Mouse (Mus musculus) liver, embryonic 14.5 days (tissue): Measurements from ENCODE around the gene Zbtb7b. TPM values are rescaled to one million over a fixed set of nuclear protein-coding genes. Genes with fewer than 3 reads are reported as not detected.

Source experiments
- ATAC-seq: fragments of 200-750 bp; cut with Nextera tagmentation; 2 replicates; pipeline ENCODE4 v1.8.0; 2017; ENCODE audit warnings: moderate number of reproducible peaks, mild to moderate bottlenecking, moderate library complexity; ENCODE audit not compliant: insufficient read depth
- DNase-seq, 3 experiments: peaks; one replicate each; pipeline ENCODE4 v3.0.0-alpha.2; 2012 to 2013; ENCODE audit warnings: low read depth in 3 of 3, low spot score in 3 of 3
- H3K27ac ChIP-seq: fragments of 300-500 bp; sonication (generic); 2 replicates; pipeline ENCODE4 v1.5.1; 2014; ENCODE audit warnings: moderate library complexity, mild to moderate bottlenecking, control low read depth, inconsistent platforms
- H3K27me3 ChIP-seq: fragments of 300-500 bp; sonication (generic); 2 replicates; pipeline ENCODE4 v1.6.1; 2014; ENCODE audit warnings: mild to moderate bottlenecking, low read length, moderate library complexity; ENCODE audit not compliant: control insufficient read depth, insufficient read depth
- H3K36me3 ChIP-seq: fragments of 300-500 bp; sonication (generic); replicated peaks from 2 replicates; pipeline ENCODE4 v1.6.1; 2014; ENCODE audit warnings: low read depth; ENCODE audit not compliant: control insufficient read depth, insufficient read depth
- H3K4me1 ChIP-seq, 2 experiments: fragments of 200-500 bp in 1 of 2; fragments of 300-500 bp in 1 of 2; sonication (generic) in 1 of 2; replicated peaks; 2 replicates each; pipeline ENCODE4 v1.6.1; 2012 to 2014; ENCODE audit warnings: antibody characterized with exemption in 1 of 2, inconsistent platforms in 1 of 2, low read length in 1 of 2; ENCODE audit not compliant: control insufficient read depth in 2 of 2, insufficient read depth in 2 of 2
- H3K4me2 ChIP-seq: fragments of 300-500 bp; sonication (generic); 2 replicates; pipeline ENCODE4 v1.6.1; 2014; ENCODE audit warnings: low read depth, mild to moderate bottlenecking, control low read depth, moderate library complexity
- H3K4me3 ChIP-seq, 2 experiments: fragments of 200-500 bp in 1 of 2; fragments of 300-500 bp in 1 of 2; sonication (generic) in 1 of 2; 2 replicates each; pipeline ENCODE4 v1.5.1; 2012 to 2014; ENCODE audit warnings: low read depth in 2 of 2, low read length in 2 of 2, mild to moderate bottlenecking in 2 of 2, control low read depth in 1 of 2, inconsistent platforms in 1 of 2, moderate library complexity in 1 of 2; ENCODE audit not compliant: insufficient read depth in 1 of 2
- H3K9ac ChIP-seq: fragments of 300-500 bp; sonication (generic); replicated peaks from 2 replicates; pipeline ENCODE4 v1.6.1; 2014; ENCODE audit warnings: mild to moderate bottlenecking, control low read depth, moderate library complexity
- H3K9me3 ChIP-seq: fragments of 300-500 bp; sonication (generic); 2 replicates; pipeline ENCODE4 v1.6.1; 2016; ENCODE audit warnings: low read length, mixed read lengths; ENCODE audit not compliant: control insufficient read depth
- CTCF ChIP-seq: IDR thresholded peaks from 2 replicates; pipeline ENCODE4 v1.5.1; 2016; ENCODE audit warnings: antibody characterized with exemption, low read depth, control low read depth
- EP300 ChIP-seq: IDR thresholded peaks from 2 replicates; pipeline ENCODE4 v1.6.1; 2016; ENCODE audit warnings: antibody characterized with exemption, low read depth
- WGBS: fragments of 180-500 bp; shearing (Covaris S2); extraction: QIAGEN DNeasy Blood & Tissue Kit; methylation state at CpG from one replicate; pipeline ENCODE4 v1.1.7; 2014; ENCODE audit not compliant: insufficient replicate concordance; 5-methylcytosine and 5-hydroxymethylcytosine counted together
- polyA plus RNA-seq, 2 experiments: library from polyadenylated mRNA; depleted of rRNA in 1 of 2; stranded (reverse) in 1 of 2; unstranded in 1 of 2; fragments of >200 nt; fragmentation: Nextera tagmentation in 1 of 2; extraction: Ambion mirVana in 1 of 2; gene quantifications; 2 replicates each; pipeline versions ENCODE4 v1.2.1 to v1.2.3; 2012 to 2014

Gene Zbtb7b
- polyA plus RNA-seq, 2 experiments = 0.95 to 6.9 TPM

GRCm38 (mm10) chr3:89390699-89391662 is 3.6 kb downstream of the Zbtb7b start:
- Histone ChIP-seq H3K4me2 (peak overlapping the region; percentile 98), H3K27me3 (peaks cover 20% of the 10 kb centered on the region), H3K4me1 (peaks cover 9 to 22% of the 10 kb centered on the region in 2 experiments), H3K4me3 (peak overlapping the region; percentile 35 to 61), H3K9me3 (no peaks in the 10 kb centered on the region), H3K36me3 (no peaks in the 10 kb centered on the region), H3K9ac (no peak overlapping the region), H3K27ac (no peak overlapping the region)
- ATAC-seq (no peak), DNase-seq (no peak)
- TF ChIP-seq EP300 (no peak), CTCF (no peak)
- 23% methylated on average over 19 of the region's 19 CpGs for WGBS

GRCm38 (mm10) chr3:89390111-89390515 is 4.5 kb downstream of the Zbtb7b start:
- Histone ChIP-seq H3K4me1 (peaks cover 4 to 16% of the 10 kb centered on the region in 2 experiments), H3K27ac (no peak overlapping the region), H3K4me2 (0 out of 2 replicates have a peak overlapping the region, but pooled peaks have one; percentile 7), H3K27me3 (peaks cover 19% of the 10 kb centered on the region), H3K4me3 (no peak overlapping the region), H3K9ac (no peak overlapping the region), H3K9me3 (no peaks in the 10 kb centered on the region), H3K36me3 (no peaks in the 10 kb centered on the region)
- WGBS = 55% methylated on average over 5 of the region's 5 CpGs
- TF ChIP-seq EP300 (no peak), CTCF (no peak)
- ATAC-seq (no peak), DNase-seq (no peak)

- Histone ChIP-seq H3K27ac (no peak overlapping the region), H3K9ac (no peak overlapping the region), H3K4me3 (no peak overlapping the region), H3K36me3 (no peaks in the 10 kb centered on the region), H3K4me2 (no peak overlapping the region), H3K9me3 (no peaks in the 10 kb centered on the region), H3K4me1 (peaks cover 2 to 14% of the 10 kb centered on the region in 2 experiments; a peak in 2 of 4 replicates), H3K27me3 (peaks cover 17% of the 10 kb centered on the region)
- TF ChIP-seq EP300 (no peak), CTCF (no peak)
- 24% methylated on average over 6 of the region's 6 CpGs for WGBS
- ATAC-seq = no peak
- no peak for DNase-seq
Measured at GRCm38 (mm10) chr3:89388901-89389740, 5.5 kb downstream of the Zbtb7b start.

- Histone ChIP-seq H3K4me3 (no peak overlapping the region), H3K27me3 (peaks cover 17% of the 10 kb centered on the region), H3K9ac (no peak overlapping the region), H3K4me1 (peaks cover 0 to 12% of the 10 kb centered on the region in 2 experiments; a peak in 2 of 4 replicates), H3K27ac (no peak overlapping the region), H3K9me3 (no peaks in the 10 kb centered on the region), H3K36me3 (no peaks in the 10 kb centered on the region), H3K4me2 (no peak overlapping the region; the same call in 1 of the 2 replicates)
- TF ChIP-seq CTCF = no peak
- no peak for TF ChIP-seq EP300
- DNase-seq (no peak), ATAC-seq (no peak)
- 42% methylated on average over 11 of the region's 11 CpGs for WGBS
Measured at GRCm38 (mm10) chr3:89388134-89388881, 6.3 kb downstream of the Zbtb7b start.
